Mouse (Mus musculus): ENCODE data around the gene Cdh23. TPM values are rescaled to one million over a fixed set of nuclear protein-coding genes. Genes with fewer than 3 reads are reported as not detected.
"Not testable (repeated sequence)": the region's sequence is repeated elsewhere in the genome, so short reads cannot be mapped to it uniquely, and the experiment has no call there.

The Cdh23 gene
- polyA plus RNA-seq, 1 experiment from 2014 or later, result 0.73 TPM

GRCm38 (mm10) chr10:60732397-60732861 lies 36.1 kb upstream of the Cdh23 start:
- Histone ChIP-seq H3K27ac (replicated peaks) (no peak overlapping the region), H3K4me2 (replicated peaks) (no peak overlapping the region), H3K4me1 (peaks cover 8% of the 10 kb centered on the region), H3K27me3 (no peaks in the 10 kb centered on the region), H3K4me3 (replicated peaks) (no peak overlapping the region), H3K9ac (no peak overlapping the region), H3K9me3 (replicated peaks) (no peaks in the 10 kb centered on the region), H3K36me3 (no peaks in the 10 kb centered on the region)
- 46% methylated on average over 2 of the region's 2 CpGs for WGBS
- no peak for ATAC-seq (ENCODE audit: insufficient number of reproducible peaks, low FRiP score, low TSS enrichment, low read depth)

GRCm38 (mm10) chr10:60731742-60732141 lies 35.5 kb upstream of the Cdh23 start:
- H3K9me3 ChIP-seq (replicated peaks), result no peaks in the 10 kb centered on the region
- no peaks in the 10 kb centered on the region for H3K27me3 ChIP-seq
- no peak overlapping the region for H3K4me3 ChIP-seq (replicated peaks)
- WGBS, result 45% methylated on average over 5 of the region's 5 CpGs
- H3K9ac ChIP-seq, result no peak overlapping the region
- no peak overlapping the region for H3K27ac ChIP-seq (replicated peaks)
- no peak for ATAC-seq (ENCODE audit: insufficient number of reproducible peaks, low FRiP score, low TSS enrichment, low read depth)
- H3K36me3 ChIP-seq, result no peaks in the 10 kb centered on the region
- H3K4me2 ChIP-seq (replicated peaks), result no peak overlapping the region
- peaks cover 13% of the 10 kb centered on the region for H3K4me1 ChIP-seq

- Histone ChIP-seq H3K9me3 (replicated peaks) (no peaks in the 10 kb centered on the region), H3K27me3 (no peaks in the 10 kb centered on the region), H3K4me3 (replicated peaks) (no peak overlapping the region), H3K27ac (replicated peaks) (0 out of 2 replicates have a peak overlapping the region, but pooled peaks have one; percentile 1), H3K4me2 (replicated peaks) (no peak overlapping the region), H3K36me3 (no peaks in the 10 kb centered on the region; the same call in 1 of the 2 replicates), H3K4me1 (peaks cover 13% of the 10 kb centered on the region), H3K9ac (no peak overlapping the region)
- no peak for ATAC-seq (ENCODE audit: insufficient number of reproducible peaks, low FRiP score, low TSS enrichment, low read depth)
- 27% methylated on average over 5 of the region's 5 CpGs for WGBS
These were observed 31.0 kb upstream of the Cdh23 start for GRCm38 (mm10) chr10:60727301-60727700.

GRCm38 (mm10) chr10:60726896-60727295 lies 30.6 kb upstream of the Cdh23 start:
- Histone ChIP-seq H3K36me3 (no peaks in the 10 kb centered on the region; the same call in 1 of the 2 replicates), H3K27me3 (no peaks in the 10 kb centered on the region), H3K4me2 (replicated peaks) (no peak overlapping the region), H3K4me1 (peaks cover 13% of the 10 kb centered on the region), H3K27ac (replicated peaks) (0 out of 2 replicates have a peak overlapping the region, but pooled peaks have one; percentile 1), H3K9me3 (replicated peaks) (no peaks in the 10 kb centered on the region), H3K4me3 (replicated peaks) (no peak overlapping the region), H3K9ac (no peak overlapping the region)
- ATAC-seq (ENCODE audit: insufficient number of reproducible peaks, low FRiP score, low TSS enrichment, low read depth), result no peak
- 76% methylated on average over 3 of the region's 3 CpGs for WGBS

GRCm38 (mm10) chr10:60724496-60724895 lies 28.2 kb upstream of the Cdh23 start:
- Histone ChIP-seq H3K27ac (replicated peaks) (no peak overlapping the region), H3K9ac (no peak overlapping the region), H3K36me3 (no peaks in the 10 kb centered on the region; the same call in 1 of the 2 replicates), H3K4me3 (replicated peaks) (no peak overlapping the region), H3K9me3 (replicated peaks) (no peaks in the 10 kb centered on the region), H3K4me2 (replicated peaks) (no peak overlapping the region), H3K4me1 (peaks cover 13% of the 10 kb centered on the region), H3K27me3 (no peaks in the 10 kb centered on the region)
- 72% methylated on average over 6 of the region's 6 CpGs for WGBS
- ATAC-seq (ENCODE audit: insufficient number of reproducible peaks, low FRiP score, low TSS enrichment, low read depth), result no peak

GRCm38 (mm10) chr10:60723345-60723744 lies 27.1 kb upstream of the Cdh23 start:
- ATAC-seq (ENCODE audit: insufficient number of reproducible peaks, low FRiP score, low TSS enrichment, low read depth), result no peak
- Histone ChIP-seq H3K9me3 (replicated peaks) (no peaks in the 10 kb centered on the region), H3K36me3 (peaks cover 7% of the 10 kb centered on the region; the same call in 1 of the 2 replicates), H3K27me3 (no peaks in the 10 kb centered on the region), H3K4me3 (replicated peaks) (no peak overlapping the region), H3K9ac (no peak overlapping the region), H3K4me2 (replicated peaks) (no peak overlapping the region), H3K27ac (replicated peaks) (no peak overlapping the region), H3K4me1 (peaks cover 13% of the 10 kb centered on the region)
- 36% methylated on average over 1 of the region's 1 CpGs for WGBS

- H3K36me3 ChIP-seq, result peaks cover 8% of the 10 kb centered on the region; the same call in 1 of the 2 replicates
- no peak overlapping the region for H3K4me2 ChIP-seq (replicated peaks)
- 61% methylated on average over 12 of the region's 12 CpGs for WGBS
- H3K27ac ChIP-seq (replicated peaks), result no peak overlapping the region
- H3K9ac ChIP-seq, result no peak overlapping the region
- no peaks in the 10 kb centered on the region for H3K4me1 ChIP-seq
- H3K27me3 ChIP-seq, result no peaks in the 10 kb centered on the region
- ATAC-seq (ENCODE audit: insufficient number of reproducible peaks, low FRiP score, low TSS enrichment, low read depth), result no peak
- H3K4me3 ChIP-seq (replicated peaks), result no peak overlapping the region
- H3K9me3 ChIP-seq (replicated peaks), result no peaks in the 10 kb centered on the region
These were observed 25.4 kb upstream of the Cdh23 start for GRCm38 (mm10) chr10:60721640-60722039.

- 74% methylated on average over 5 of the region's 5 CpGs for WGBS
- peaks cover 19% of the 10 kb centered on the region for H3K36me3 ChIP-seq
These were observed 24.2 kb upstream of the Cdh23 start for GRCm38 (mm10) chr10:60720461-60720860.

GRCm38 (mm10) chr10:60718491-60718890 lies 22.2 kb upstream of the Cdh23 start:
- ATAC-seq (ENCODE audit: insufficient number of reproducible peaks, low FRiP score, low TSS enrichment, low read depth), result no peak
- peaks cover 34% of the 10 kb centered on the region for H3K36me3 ChIP-seq
- no peak overlapping the region for H3K4me3 ChIP-seq (replicated peaks)
- H3K27ac ChIP-seq (replicated peaks), result no peak overlapping the region
- H3K9me3 ChIP-seq (replicated peaks), result no peaks in the 10 kb centered on the region
- H3K9ac ChIP-seq, result no peak overlapping the region
- H3K4me1 ChIP-seq, result no peaks in the 10 kb centered on the region
- 80% methylated on average over 2 of the region's 2 CpGs for WGBS
- no peak overlapping the region for H3K4me2 ChIP-seq (replicated peaks)
- no peaks in the 10 kb centered on the region for H3K27me3 ChIP-seq

More at GRCm38 (mm10) chr10:60720461-60720860, 24.2 kb upstream of the Cdh23 start:
- no peaks in the 10 kb centered on the region for H3K27me3 ChIP-seq
- ATAC-seq (ENCODE audit: insufficient number of reproducible peaks, low FRiP score, low TSS enrichment, low read depth), result no peak
- H3K4me2 ChIP-seq (replicated peaks), result no peak overlapping the region
- no peak overlapping the region for H3K4me3 ChIP-seq (replicated peaks)
- H3K27ac ChIP-seq (replicated peaks), result no peak overlapping the region
- no peak overlapping the region for H3K9ac ChIP-seq
- H3K4me1 ChIP-seq, result no peaks in the 10 kb centered on the region
- H3K9me3 ChIP-seq (replicated peaks), result no peaks in the 10 kb centered on the region

GRCm38 (mm10) chr10:60716449-60716848 lies 20.2 kb upstream of the Cdh23 start:
- 94% methylated on average over 3 of the region's 3 CpGs for WGBS
- H3K4me2 ChIP-seq (replicated peaks), result no peak overlapping the region
- no peak overlapping the region for H3K4me3 ChIP-seq (replicated peaks)
- H3K9ac ChIP-seq, result no peak overlapping the region
- H3K4me1 ChIP-seq, result no peaks in the 10 kb centered on the region
- ATAC-seq (ENCODE audit: insufficient number of reproducible peaks, low FRiP score, low TSS enrichment, low read depth), result no peak
- H3K9me3 ChIP-seq (replicated peaks), result no peaks in the 10 kb centered on the region
- H3K27ac ChIP-seq (replicated peaks), result no peak overlapping the region
- no peaks in the 10 kb centered on the region for H3K27me3 ChIP-seq
- H3K36me3 ChIP-seq, result peaks cover 40% of the 10 kb centered on the region

GRCm38 (mm10) chr10:60712299-60712698 lies 16.0 kb upstream of the Cdh23 start:
- H3K27ac ChIP-seq (replicated peaks); H3K4me1 ChIP-seq: not testable (repeated sequence)

GRCm38 (mm10) chr10:60708837-60709236 lies 12.5 kb upstream of the Cdh23 start:
- WGBS, result 77% methylated on average over 5 of the region's 5 CpGs
- no peaks in the 10 kb centered on the region for H3K27me3 ChIP-seq
- no peaks in the 10 kb centered on the region for H3K9me3 ChIP-seq (replicated peaks)
- H3K36me3 ChIP-seq, result peaks cover 8% of the 10 kb centered on the region; the same call in 1 of the 2 replicates
- no peak overlapping the region for H3K27ac ChIP-seq (replicated peaks)
- no peak overlapping the region for H3K4me2 ChIP-seq (replicated peaks)
- no peak overlapping the region for H3K4me3 ChIP-seq (replicated peaks)
- H3K9ac ChIP-seq, result no peak overlapping the region
- no peaks in the 10 kb centered on the region for H3K4me1 ChIP-seq
- ATAC-seq (ENCODE audit: insufficient number of reproducible peaks, low FRiP score, low TSS enrichment, low read depth), result no peak

More at GRCm38 (mm10) chr10:60712299-60712698, 16.0 kb upstream of the Cdh23 start:
- H3K9me3 ChIP-seq (replicated peaks); H3K9ac ChIP-seq; H3K4me3 ChIP-seq (replicated peaks); ATAC-seq (ENCODE audit: insufficient number of reproducible peaks, low FRiP score, low TSS enrichment, low read depth); H3K4me2 ChIP-seq (replicated peaks); H3K27me3 ChIP-seq: not testable (repeated sequence)
- H3K36me3 ChIP-seq, result peaks cover 33% of the 10 kb centered on the region
- 36% methylated on average over 8 of the region's 8 CpGs for WGBS

Measured in embryonic facial prominence, embryonic 15.5 days (tissue).